Mouse (Mus musculus) heart, adult 2 months (tissue): ENCODE measurements at regions not wholly inside any gene's neighbourhood (a gene's known extent, or its start where the extent isn't known, plus 50 kb on each side); places are given as distances from the start of the nearest gene placed in this dataset.

Experiments used
- DNase-seq, 2 experiments: peaks; one replicate each; pipeline ENCODE4 v3.0.0; 2021
- H3K27ac ChIP-seq: fragments of 200-600 bp; 2 replicates; pipeline ENCODE4 v1.8.1; 2022
- H3K27me3 ChIP-seq: fragments of 200-500 bp; 2 replicates; pipeline ENCODE4 v1.6.1; 2012; ENCODE audit warnings: mild to moderate bottlenecking, low read length, inconsistent platforms, mixed read lengths; ENCODE audit not compliant: control insufficient read depth, insufficient read depth
- H3K36me3 ChIP-seq: fragments of 200-500 bp; 2 replicates; pipeline ENCODE4 v1.6.1; 2012; ENCODE audit warnings: low read length, inconsistent platforms; ENCODE audit not compliant: control insufficient read depth, insufficient read depth
- H3K4me1 ChIP-seq: fragments of 200-500 bp; 2 replicates; pipeline ENCODE4 v1.6.1; 2011; ENCODE audit warnings: low read length; ENCODE audit not compliant: control insufficient read depth, insufficient read depth
- H3K4me3 ChIP-seq: fragments of 200-600 bp; 2 replicates; pipeline ENCODE4 v1.8.1; 2022
- H3K79me2 ChIP-seq: fragments of 200-500 bp; replicated peaks from 2 replicates; pipeline ENCODE4 v1.6.1; 2012; ENCODE audit warnings: mild to moderate bottlenecking, inconsistent platforms, low read length, moderate library complexity, mixed read lengths; ENCODE audit not compliant: control insufficient read depth, insufficient read depth
- H3K9ac ChIP-seq: fragments of 200-500 bp; 2 replicates; pipeline ENCODE4 v1.6.1; 2012; ENCODE audit warnings: low read depth, mild to moderate bottlenecking, control low read depth, inconsistent platforms, low read length, mixed read lengths
- CTCF ChIP-seq: fragments of 200-600 bp; IDR thresholded peaks from 2 replicates; pipeline ENCODE4 v1.8.1; 2022; ENCODE audit warnings: antibody characterized with exemption, mild to moderate bottlenecking, moderate library complexity
- EP300 ChIP-seq: fragments of 200-500 bp; IDR thresholded peaks from 2 replicates; pipeline ENCODE4 v1.6.1; 2011; ENCODE audit warnings: low read depth, low read length, control low read depth; ENCODE audit not compliant: insufficient read depth
- POLR2A ChIP-seq: fragments of 200-500 bp; IDR thresholded peaks from 2 replicates; pipeline ENCODE4 v1.6.1; 2011; ENCODE audit warnings: mild to moderate bottlenecking, low read depth, low read length, control low read depth; ENCODE audit not compliant: insufficient read depth
- WGBS: fragments of 180-500 bp; shearing (Covaris S2); methylation state at CpG from one replicate; pipeline ENCODE4 v1.1.7; 2018; 5-methylcytosine and 5-hydroxymethylcytosine counted together
- intact Hi-C: fragments of 180-260 bp; cut with DNase I; formaldehyde crosslinking; loops from one replicate; pipeline ENCODE4 v1.15.1; 2025

GRCm38 (mm10) chr12:68871259-68871658 lies 287.7 kb downstream of the Rps29 start:
- intact Hi-C loops, result no loop called here
- H3K4me3 ChIP-seq, result no peak overlapping the region
- H3K4me1 ChIP-seq, result no peaks in the 10 kb centered on the region
- no peaks in the 10 kb centered on the region for H3K36me3 ChIP-seq
- 82% methylated on average over 4 of the region's 4 CpGs for WGBS
- H3K79me2 ChIP-seq, result no peaks in the 10 kb centered on the region
- no peak for DNase-seq
- no peaks in the 10 kb centered on the region for H3K27me3 ChIP-seq
- H3K27ac ChIP-seq, result no peak overlapping the region
- TF ChIP-seq EP300 (no peak), POLR2A (no peak), CTCF (no peak)
- H3K9ac ChIP-seq, result no peak overlapping the region

GRCm38 (mm10) chr12:68862991-68863356 lies 296.0 kb downstream of the Rps29 start:
- Histone ChIP-seq H3K9ac (no peak overlapping the region), H3K79me2 (no peaks in the 10 kb centered on the region), H3K27me3 (no peaks in the 10 kb centered on the region), H3K4me1 (no peaks in the 10 kb centered on the region), H3K36me3 (no peaks in the 10 kb centered on the region), H3K27ac (no peak overlapping the region), H3K4me3 (no peak overlapping the region)
- DNase-seq, result no peak
- intact Hi-C loops, result no loop called here
- TF ChIP-seq POLR2A, result no peak
- no peak for TF ChIP-seq CTCF
- no peak for TF ChIP-seq EP300
- WGBS, result 60% methylated on average over 3 of the region's 3 CpGs

- Histone ChIP-seq H3K4me1 (no peaks in the 10 kb centered on the region), H3K36me3 (no peaks in the 10 kb centered on the region), H3K27me3 (no peaks in the 10 kb centered on the region), H3K79me2 (no peaks in the 10 kb centered on the region), H3K4me3 (no peak overlapping the region), H3K9ac (no peak overlapping the region), H3K27ac (no peak overlapping the region)
- DNase-seq, result no peak
- intact Hi-C loops, result no loop called here
- WGBS, result 41% methylated on average over 5 of the region's 5 CpGs
- peak; percentile 70 for TF ChIP-seq CTCF
- TF ChIP-seq POLR2A, result no peak
These were observed 296.5 kb downstream of the Rps29 start for GRCm38 (mm10) chr12:68862313-68862990.

GRCm38 (mm10) chr12:68860332-68860731 lies 298.7 kb downstream of the Rps29 start:
- no peaks in the 10 kb centered on the region for H3K27me3 ChIP-seq
- H3K4me3 ChIP-seq, result no peak overlapping the region
- TF ChIP-seq EP300 (no peak), POLR2A (no peak)
- no peak for DNase-seq
- no peak overlapping the region for H3K9ac ChIP-seq
- no peaks in the 10 kb centered on the region for H3K79me2 ChIP-seq
- no peak overlapping the region for H3K27ac ChIP-seq
- WGBS, result 61% methylated on average over 2 of the region's 2 CpGs
- no peaks in the 10 kb centered on the region for H3K36me3 ChIP-seq
- intact Hi-C loops, result no loop called here
- no peaks in the 10 kb centered on the region for H3K4me1 ChIP-seq

GRCm38 (mm10) chr12:68849616-68850140 lies 309.3 kb downstream of the Rps29 start:
- 74% methylated on average over 9 of the region's 9 CpGs for WGBS
- TF ChIP-seq EP300, result no peak
- TF ChIP-seq POLR2A, result no peak
- no peak for TF ChIP-seq CTCF
- H3K4me3 ChIP-seq, result no peak overlapping the region
- intact Hi-C loops, result no loop called here
- no peaks in the 10 kb centered on the region for H3K79me2 ChIP-seq
- no peaks in the 10 kb centered on the region for H3K4me1 ChIP-seq
- H3K9ac ChIP-seq, result no peak overlapping the region
- no peaks in the 10 kb centered on the region for H3K27me3 ChIP-seq
- H3K27ac ChIP-seq, result no peak overlapping the region
- H3K36me3 ChIP-seq, result no peaks in the 10 kb centered on the region
- no peak for DNase-seq

GRCm38 (mm10) chr12:68840815-68841214 lies 318.2 kb downstream of the Rps29 start:
- H3K27me3 ChIP-seq, result no peaks in the 10 kb centered on the region
- H3K9ac ChIP-seq, result no peak overlapping the region
- WGBS, result 90% methylated on average over 8 of the region's 8 CpGs
- no peak overlapping the region for H3K27ac ChIP-seq
- TF ChIP-seq CTCF (no peak), POLR2A (no peak), EP300 (no peak)
- no peaks in the 10 kb centered on the region for H3K79me2 ChIP-seq
- H3K36me3 ChIP-seq, result no peaks in the 10 kb centered on the region
- intact Hi-C loops, result no loop called here
- H3K4me3 ChIP-seq, result no peak overlapping the region
- DNase-seq, result no peak
- no peaks in the 10 kb centered on the region for H3K4me1 ChIP-seq
